Mouse (Mus musculus): ENCODE data around the gene Fam107b.

The Fam107b gene

GRCm38 (mm10) chr2:3608868-3609854 lies 38.9 kb downstream of the Fam107b start:
- no peak for DNase-seq (ENCODE audit: low read depth, low spot score)

GRCm38 (mm10) chr2:3618446-3618845 lies 48.2 kb downstream of the Fam107b start:
- no peak for DNase-seq (ENCODE audit: low read depth, low spot score)

GRCm38 (mm10) chr2:3621568-3621967 lies 51.3 kb downstream of the Fam107b start:
- DNase-seq (ENCODE audit: low read depth, low spot score): peak; percentile 11

GRCm38 (mm10) chr2:3622158-3622557 lies 51.9 kb downstream of the Fam107b start:
- DNase-seq (ENCODE audit: low read depth, low spot score): no peak

- DNase-seq (ENCODE audit: low read depth, low spot score): no peak
These were observed 53.1 kb downstream of the Fam107b start for GRCm38 (mm10) chr2:3623207-3623980.

GRCm38 (mm10) chr2:3623981-3624584 lies 53.8 kb downstream of the Fam107b start:
- DNase-seq (ENCODE audit: low read depth, low spot score): no peak

- DNase-seq (ENCODE audit: low read depth, low spot score): no peak
These were observed 58.8 kb downstream of the Fam107b start for GRCm38 (mm10) chr2:3629096-3629495.

GRCm38 (mm10) chr2:3629741-3630140 lies 59.5 kb downstream of the Fam107b start:
- peak; percentile 20 for DNase-seq (ENCODE audit: low read depth, low spot score)

GRCm38 (mm10) chr2:3630769-3631477 lies 60.6 kb downstream of the Fam107b start:
- no peak for DNase-seq (ENCODE audit: low read depth, low spot score)

- peak; percentile 18 for DNase-seq (ENCODE audit: low read depth, low spot score)
These were observed 62.8 kb downstream of the Fam107b start for GRCm38 (mm10) chr2:3633137-3633536.

GRCm38 (mm10) chr2:3636771-3637170 lies 66.5 kb downstream of the Fam107b start:
- DNase-seq (ENCODE audit: low read depth, low spot score): no peak

- no peak for DNase-seq (ENCODE audit: low read depth, low spot score)
These were observed 70.9 kb downstream of the Fam107b start for GRCm38 (mm10) chr2:3641001-3641770.

GRCm38 (mm10) chr2:3642949-3643348 lies 72.7 kb downstream of the Fam107b start:
- no peak for DNase-seq (ENCODE audit: low read depth, low spot score)

GRCm38 (mm10) chr2:3645741-3646140 lies 75.5 kb downstream of the Fam107b start:
- no peak for DNase-seq (ENCODE audit: low read depth, low spot score)

- DNase-seq (ENCODE audit: low read depth, low spot score): no peak
These were observed 78.9 kb downstream of the Fam107b start for GRCm38 (mm10) chr2:3649171-3649570.

GRCm38 (mm10) chr2:3654606-3655005 lies 84.3 kb downstream of the Fam107b start:
- DNase-seq (ENCODE audit: low read depth, low spot score): no peak

GRCm38 (mm10) chr2:3656091-3656490 lies 85.8 kb downstream of the Fam107b start:
- no peak for DNase-seq (ENCODE audit: low read depth, low spot score)

- DNase-seq (ENCODE audit: low read depth, low spot score): no peak
These were observed 86.5 kb downstream of the Fam107b start for GRCm38 (mm10) chr2:3656834-3657233.

- DNase-seq (ENCODE audit: low read depth, low spot score): no peak
These were observed 87.1 kb downstream of the Fam107b start for GRCm38 (mm10) chr2:3657376-3657775.

All from 3T3-L1 (cell line).